Mouse (Mus musculus) liver, embryonic 14.5 days (tissue): Measurements from ENCODE around the gene Zdhhc6.

Experiments used
- CTCF ChIP-seq: IDR thresholded peaks from 2 replicates; pipeline ENCODE4 v1.5.1; 2016; ENCODE audit warnings: antibody characterized with exemption, low read depth, control low read depth
- EP300 ChIP-seq: IDR thresholded peaks from 2 replicates; pipeline ENCODE4 v1.6.1; 2016; ENCODE audit warnings: antibody characterized with exemption, low read depth

DNA sequence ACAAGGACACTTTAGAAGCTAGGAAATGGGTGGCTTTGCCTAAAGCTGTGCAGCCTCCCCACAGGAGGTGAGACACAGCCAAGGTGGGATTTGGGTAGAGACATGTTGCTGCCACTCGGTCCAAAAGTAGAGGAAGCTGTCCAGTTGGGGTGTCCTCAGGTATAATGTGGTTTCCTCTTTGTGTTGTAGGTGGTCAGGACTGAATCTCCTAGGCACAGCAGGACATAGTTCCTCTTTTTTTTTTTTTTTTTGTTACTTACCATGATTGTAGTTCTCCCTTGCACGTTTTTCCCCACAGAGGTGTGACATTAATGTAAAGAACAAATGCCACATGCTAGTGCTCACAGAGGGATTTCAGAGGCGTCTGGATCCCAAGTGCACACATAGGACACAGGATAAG, 50.6 kb downstream of the Zdhhc6 start:
- no peak for TF ChIP-seq CTCF
- TF ChIP-seq EP300 = no peak
